Mouse (Mus musculus) adrenal gland, postnatal 10 days (tissue): ENCODE data around the gene Tpk1. TPM values are rescaled to one million over a fixed set of nuclear protein-coding genes. Genes with fewer than 3 reads are reported as not detected.
A peak's percentile ranks its signal among the peaks of the same experiment; 100 is the strongest.

Source experiments
- DNase-seq: peaks from one replicate; pipeline ENCODE4 v3.0.0; 2021; ENCODE audit warnings: mixed read lengths
- long read RNA-seq, 2 experiments: library from polyadenylated mRNA; stranded (forward); transcript quantifications; one replicate each; pipeline ENCODE4 v2.0.0; 2021
- total RNA-seq, 2 experiments: library from RNA; stranded (reverse); gene quantifications; 2 replicates each; pipeline ENCODE4 v1.2.3; 2021

Gene Tpk1
- total RNA-seq, result 10 to 100 TPM in 1 of 2 experiments, 1 to 10 TPM in 1; 9.5 to 14.4 TPM
- long read RNA-seq, experiment 1, transcript Tpk1-201 (9 exons, 2,671 nt), result major isoform, 8 of 18 reads
- long read RNA-seq, experiment 1, partial matches to known transcripts, result 1 of 18 reads
- long read RNA-seq, experiment 1, other reads (novel, unspliced or antisense), result 7 of 18 reads
- long read RNA-seq, experiment 2, transcript Tpk1-201 (9 exons, 2,671 nt), result major isoform, 10 of 14 reads
- long read RNA-seq, experiment 2, partial matches to known transcripts, result 0 of 14 reads
- long read RNA-seq, experiment 2, other reads (novel, unspliced or antisense), result 1 of 14 reads

DNA sequence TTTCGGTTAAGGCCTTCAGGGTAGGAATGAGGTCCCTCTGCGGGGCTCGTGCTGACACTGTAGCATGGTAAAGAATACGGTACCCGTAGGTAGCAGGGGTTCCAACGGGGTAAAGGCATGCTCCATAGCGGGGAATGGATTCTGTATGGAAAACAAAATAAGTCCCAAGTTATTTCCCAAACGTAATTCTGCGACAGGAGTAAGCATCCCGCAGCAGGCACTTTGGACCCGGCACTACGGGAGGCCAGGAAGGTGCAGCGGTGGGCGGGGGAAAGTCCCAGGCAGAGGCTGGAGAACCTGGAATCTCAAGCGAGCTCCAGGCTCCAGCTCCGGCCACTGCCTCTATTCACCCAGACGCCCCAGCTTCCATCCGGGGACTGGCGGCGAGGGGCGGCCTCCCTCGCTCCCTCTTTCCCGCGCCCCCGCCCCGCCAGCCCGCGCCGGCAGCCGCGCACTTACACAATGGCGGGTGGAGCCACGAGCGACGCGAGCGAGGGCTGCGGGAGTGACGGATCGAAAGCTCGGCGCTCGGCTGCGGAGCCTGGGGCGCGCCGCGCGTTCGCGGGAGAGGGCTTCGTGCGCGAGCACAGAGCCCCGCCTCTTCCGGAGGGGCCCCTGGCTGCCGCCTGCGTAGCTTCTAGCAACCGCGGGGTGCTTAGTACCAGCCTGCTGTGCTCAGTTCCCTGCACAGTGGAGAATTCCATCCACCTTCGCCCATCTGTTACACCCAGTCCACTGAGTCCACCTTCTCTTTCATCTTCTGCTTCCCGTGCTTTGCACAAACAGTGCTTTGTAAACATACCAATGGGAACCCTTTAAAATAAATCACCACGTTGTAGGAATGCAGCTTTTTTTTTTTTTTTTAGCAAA is at the start of gene Tpk1:
TSS of gene Tpk1 (minus strand) at position 602 of the 870 bp plus-strand sequence.
- peak; percentile 97 for DNase-seq

DNA sequence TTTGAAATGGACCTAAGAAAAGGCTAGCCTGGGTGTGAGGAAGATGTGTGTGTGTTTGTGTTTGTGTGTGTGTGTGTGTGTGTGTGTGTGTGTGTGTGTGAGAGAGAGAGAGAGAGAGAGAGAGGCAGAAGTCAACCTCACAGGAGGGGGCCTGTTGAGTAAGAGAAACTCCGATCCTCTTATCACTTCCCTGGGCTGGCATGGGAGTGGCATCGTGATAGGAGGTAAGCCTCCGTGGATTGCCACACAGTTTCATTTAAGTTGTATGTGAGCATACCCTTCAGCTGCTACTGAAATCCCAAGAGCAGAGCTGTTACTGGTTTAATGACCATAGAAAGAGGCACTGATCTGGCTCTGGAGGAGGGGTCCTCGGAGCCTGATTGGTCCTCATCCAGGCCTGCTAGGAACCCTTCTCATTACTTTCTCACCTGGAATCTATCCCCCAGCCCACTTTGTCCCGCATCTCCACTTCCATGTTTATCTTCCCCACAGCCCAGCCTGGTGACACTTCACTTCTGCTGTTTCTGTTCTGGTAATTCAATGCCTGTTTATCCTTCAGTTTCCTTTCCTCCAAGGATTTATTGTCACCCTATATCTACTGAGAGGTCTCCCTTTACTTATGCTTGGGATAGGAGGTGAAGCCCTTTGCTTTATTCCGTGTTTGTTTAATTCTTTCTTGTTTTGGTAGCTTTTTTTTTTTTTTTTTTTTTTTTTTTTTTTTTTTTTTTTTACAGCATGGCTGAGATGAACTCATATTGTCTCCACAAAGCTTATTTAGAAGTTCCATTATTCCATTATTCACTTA is 36.9 kb upstream of the Tpk1 start:
- DNase-seq, result no peak

DNA sequence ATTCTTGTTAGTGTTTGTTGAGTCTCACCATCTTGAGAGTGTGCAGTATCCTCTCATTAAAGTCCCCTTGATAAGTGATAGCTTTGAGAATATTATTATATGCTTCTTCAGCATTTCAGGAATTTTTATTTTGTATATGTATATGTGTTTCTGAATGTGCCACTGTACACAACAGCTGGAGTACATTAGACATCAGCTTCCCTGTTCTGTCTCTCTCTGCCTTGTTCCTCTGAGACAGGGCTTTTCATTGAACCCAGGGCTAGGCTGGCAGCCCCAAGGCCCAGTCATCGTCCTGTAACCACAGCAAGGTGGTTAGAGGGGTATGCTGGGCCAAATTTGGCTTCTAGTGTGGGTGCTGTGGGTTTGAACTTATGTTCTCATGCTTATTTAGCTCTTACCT is 25.8 kb upstream of the Tpk1 start:
- no peak for DNase-seq

DNA sequence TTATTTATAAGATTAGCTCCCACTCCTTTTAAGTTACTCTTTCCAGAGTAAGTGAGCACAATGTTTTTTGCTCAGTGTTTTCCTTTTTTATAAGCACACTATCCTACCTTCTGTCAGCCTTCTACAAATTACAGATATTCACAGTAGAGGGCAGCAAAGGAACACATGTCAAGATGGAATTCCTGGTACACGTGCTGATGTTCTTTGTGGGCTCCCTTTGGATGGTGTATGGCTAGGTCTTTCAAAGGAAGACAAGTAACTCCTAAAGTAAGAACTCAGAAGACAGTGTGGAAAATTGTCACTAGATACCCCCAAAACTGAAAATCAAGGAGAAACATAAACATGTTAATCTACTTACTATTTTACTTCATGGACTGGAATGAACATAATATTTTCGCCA is 19.9 kb upstream of the Tpk1 start:
- peak; percentile 11 for DNase-seq

DNA sequence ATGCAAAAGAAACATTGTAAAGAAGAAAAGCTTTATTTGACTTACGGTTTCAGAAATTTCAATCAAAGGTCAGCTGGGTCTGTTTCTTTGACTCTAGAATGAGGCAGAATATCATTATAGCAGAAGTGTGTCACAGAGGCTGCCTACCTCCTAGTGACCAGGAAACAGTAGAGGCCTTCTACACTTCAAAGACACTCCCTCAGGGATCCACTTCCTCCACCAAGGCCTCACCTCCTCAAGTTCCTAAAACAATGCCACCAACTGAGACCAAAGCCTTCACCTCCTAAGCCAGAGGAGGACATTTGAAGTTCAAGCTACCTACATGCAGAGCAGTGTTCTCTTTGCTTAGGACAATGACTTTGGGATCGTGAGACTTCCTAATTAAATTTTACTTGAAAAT is 16.5 kb upstream of the Tpk1 start:
- DNase-seq, result no peak

DNA sequence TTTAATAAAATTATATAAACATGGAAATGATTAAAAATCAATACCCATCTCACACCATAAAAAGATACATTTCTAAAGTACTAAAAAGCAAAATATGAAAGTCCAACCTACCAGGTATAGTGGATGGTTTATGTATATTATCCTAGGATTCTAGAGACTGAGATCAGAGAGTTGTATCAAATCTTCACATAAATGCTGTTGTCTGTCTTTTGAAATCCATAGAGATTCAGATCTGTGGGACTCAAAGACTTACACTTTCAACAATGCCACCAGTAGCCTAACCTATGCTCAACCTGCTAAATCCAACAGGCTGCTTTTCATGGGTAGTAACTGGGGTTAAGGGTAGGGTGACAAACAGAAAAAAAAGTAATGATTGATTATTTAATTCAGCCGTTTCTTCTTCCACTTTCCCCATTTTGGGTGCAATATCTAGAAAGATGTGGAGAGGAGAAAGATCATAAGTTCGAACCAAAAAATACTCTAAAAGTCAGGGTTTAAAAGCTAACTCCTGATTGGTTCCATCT is 12.7 kb upstream of the Tpk1 start:
- DNase-seq, result no peak

DNA sequence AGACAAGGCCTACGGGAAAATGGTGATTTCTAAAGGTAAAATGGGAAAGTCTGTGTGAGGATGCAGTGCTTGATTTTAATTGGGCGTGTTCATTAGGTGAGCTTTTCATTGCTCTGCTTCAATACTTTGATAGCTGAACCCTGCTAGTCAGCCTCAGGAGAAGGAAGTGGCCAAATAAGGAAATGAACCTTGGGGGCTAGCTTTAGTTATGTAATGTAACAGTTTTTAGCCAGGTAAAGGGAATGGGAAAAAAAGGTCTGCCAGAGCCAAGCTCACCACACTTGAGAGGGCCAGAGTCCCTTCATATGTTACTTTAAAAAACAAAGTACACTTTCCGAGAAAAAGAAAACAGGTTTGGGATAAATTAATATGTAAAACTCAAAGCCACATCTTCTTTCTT is 11.5 kb upstream of the Tpk1 start:
- DNase-seq, result no peak

DNA sequence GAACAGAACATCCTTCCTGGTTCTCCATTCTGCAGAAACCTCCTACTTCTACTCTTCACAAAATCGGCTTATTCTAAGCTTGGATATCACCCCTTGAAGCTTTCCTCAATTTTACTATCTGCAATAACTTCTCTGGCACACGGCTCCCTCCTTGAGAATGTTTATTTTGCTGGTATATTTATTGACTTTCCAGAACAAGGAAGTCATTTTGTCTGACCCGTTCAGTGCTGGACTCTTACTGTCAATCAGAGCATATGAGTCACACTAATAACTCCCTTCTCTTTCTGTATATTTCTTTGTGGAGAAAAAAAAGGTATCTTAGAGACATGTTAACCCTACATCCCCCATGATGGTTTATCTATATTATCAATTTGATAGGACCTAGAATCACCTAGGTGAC is 10.1 kb upstream of the Tpk1 start:
- DNase-seq, result no peak

DNA sequence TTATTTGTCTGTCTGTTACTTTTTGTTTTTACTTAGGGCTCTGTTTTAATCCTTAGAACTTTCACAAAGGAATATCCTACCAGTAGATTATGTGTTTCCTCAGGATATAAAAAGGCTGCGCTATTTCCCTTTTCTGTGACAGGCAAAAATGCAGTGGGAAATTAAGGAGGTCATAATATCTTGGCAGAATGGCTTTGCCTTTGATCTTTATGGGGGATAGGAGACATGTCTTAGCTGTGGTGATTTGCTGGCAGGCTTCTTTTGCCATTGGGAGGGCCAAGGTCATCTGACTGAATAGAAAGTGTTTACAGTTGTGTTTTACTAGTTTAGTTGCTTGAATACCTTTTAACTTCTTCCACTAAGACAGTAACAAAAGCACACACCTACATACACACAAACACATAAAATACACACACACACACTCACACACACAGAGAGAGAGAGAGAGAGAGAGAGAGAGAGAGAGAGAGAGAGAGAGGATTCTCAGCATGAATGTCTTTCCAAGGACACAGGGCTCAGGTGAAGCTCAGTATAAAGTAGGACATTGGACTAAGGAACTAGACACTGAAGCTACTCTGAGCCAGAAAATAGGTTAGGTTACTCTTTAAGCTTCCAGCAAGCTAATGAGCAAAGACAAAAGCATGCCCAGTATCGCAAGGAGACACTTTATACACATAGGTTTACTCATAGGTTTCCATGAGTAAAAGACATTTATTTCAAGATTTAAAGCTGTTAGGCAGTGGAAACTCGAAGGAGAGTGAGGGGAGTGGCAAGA is 9.1 kb upstream of the Tpk1 start:
- DNase-seq, result peak; percentile 41

DNA sequence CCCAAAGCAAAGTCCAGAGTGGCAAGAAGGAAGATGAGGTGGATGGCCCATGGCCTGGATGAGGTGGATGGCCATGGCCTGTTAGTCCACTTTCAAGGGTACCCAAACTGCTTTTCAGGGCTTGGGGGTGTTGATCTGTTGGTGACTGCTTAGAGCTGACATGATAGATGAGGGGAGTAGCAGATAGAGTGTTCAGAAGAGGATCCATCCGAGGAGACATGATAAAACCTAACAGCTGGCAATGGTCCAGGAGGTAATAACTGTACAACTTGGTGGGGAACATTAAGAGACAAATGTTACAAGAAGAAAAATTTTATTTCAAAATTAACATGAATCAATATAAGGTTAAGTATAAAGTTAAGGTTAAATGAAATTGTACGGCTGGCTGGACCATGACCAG is 4.9 kb upstream of the Tpk1 start:
- no peak for DNase-seq

DNA sequence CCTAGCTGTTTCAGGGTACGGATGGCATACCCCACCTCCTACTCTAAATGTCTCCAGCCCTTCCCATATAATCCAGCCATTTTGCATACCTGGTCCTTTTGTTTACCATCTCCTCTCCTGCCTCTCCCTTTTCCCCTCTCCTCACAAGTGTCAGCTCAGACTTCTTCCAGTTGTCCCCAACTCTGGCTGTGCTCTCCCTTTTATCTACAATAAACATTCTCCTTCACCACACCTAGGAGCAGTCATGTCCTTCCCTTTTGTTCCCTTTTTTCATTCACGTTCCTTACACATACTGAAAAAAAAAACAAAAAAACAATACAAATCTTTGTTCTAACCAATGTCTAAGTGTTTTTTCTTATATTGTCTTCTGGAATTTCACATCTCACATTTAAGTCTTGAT is 1.6 kb upstream of the Tpk1 start:
- DNase-seq, result no peak

DNA sequence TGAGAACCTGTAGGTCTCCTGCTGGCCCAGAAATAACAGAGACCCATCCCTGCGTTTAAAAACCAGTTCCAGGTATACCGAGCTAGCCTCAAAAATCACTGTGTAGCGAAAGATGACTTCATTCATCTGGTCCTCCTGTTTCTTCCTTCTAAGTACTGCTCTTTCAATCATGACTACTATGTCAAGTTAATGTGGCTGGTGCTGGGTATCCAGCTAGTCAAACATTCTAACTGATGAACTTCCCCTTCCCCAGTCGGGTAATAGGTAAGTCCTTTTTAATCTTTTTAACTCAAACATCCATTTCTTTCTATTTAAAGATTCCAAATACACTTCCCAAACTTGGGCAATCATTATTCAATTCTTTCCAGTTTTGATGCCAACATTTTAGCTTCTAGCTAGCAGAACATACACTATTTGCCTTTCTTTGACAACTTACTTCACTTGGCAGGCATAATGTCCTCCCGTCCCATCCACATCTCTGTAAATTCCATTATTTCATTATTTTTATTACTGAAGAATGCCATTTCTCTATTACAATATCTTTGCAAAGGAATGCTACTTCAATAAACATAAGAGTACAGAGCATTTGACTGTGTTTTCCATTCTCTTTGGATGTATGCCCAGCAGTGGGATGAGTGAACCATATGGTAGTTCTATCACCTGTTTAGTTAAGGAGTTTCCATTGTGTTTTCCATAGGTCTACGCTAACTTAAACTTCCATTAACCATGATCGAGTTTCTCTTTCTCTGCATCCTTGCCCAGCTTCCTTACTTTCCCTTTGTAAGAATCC is 728 bp upstream of the Tpk1 start:
- no peak for DNase-seq

DNA sequence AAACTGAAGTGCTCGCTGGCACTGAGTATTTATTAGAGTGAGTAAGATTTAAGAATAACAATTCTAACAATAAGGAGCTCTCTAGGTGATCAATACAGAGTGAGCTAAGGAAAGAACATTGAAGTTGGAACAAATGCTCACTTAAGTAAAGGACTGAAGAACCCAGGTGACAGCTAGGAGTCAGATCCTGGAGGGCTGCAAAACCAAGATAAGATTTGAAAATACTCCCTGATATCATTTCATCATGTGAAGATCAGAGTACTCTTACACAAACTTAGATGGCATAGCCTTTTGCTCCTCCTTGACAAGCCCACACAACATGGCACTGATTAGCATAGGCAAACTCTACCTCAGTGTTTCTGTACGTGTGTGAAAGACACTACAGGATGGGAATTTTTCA is 4.3 kb downstream of the Tpk1 start:
- DNase-seq, result no peak

DNA sequence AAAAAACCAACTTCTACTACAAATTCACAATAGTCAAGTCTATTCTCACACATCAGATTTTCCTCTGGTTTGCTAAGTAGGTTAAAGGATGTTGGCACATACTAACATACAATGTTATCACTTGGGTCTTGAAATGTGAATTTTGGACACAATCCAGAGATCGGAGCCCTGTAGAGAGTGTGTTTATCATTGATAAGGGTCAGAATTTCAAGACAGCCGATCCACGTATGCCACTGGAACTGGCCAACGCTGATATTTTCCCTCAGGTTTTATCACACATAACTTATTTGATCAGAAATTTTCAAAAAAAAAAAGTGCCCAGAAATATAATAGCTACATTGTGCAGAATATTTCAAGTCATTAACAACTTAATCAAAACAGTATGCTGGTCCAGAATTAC is 7.8 kb downstream of the Tpk1 start:
- DNase-seq, result no peak

DNA sequence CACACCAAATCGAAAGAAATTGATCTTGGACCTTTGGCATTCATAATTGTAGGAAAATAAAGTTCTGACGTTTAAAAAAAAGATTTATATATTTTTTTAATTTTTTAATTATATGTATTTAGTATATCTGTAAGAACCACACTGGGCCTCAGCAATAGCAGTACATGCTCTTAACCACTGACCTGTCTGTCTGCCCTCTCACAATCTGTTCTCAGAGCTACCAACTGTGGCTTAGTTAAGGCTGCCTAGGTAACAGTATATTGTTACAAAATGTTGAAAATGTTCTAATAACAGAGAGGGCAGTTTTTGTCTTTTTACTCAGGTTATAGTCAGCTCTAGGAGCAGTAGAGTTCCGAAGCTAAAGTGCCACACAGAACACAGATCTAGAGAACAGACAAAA is 8.2 kb downstream of the Tpk1 start:
- no peak for DNase-seq

DNA sequence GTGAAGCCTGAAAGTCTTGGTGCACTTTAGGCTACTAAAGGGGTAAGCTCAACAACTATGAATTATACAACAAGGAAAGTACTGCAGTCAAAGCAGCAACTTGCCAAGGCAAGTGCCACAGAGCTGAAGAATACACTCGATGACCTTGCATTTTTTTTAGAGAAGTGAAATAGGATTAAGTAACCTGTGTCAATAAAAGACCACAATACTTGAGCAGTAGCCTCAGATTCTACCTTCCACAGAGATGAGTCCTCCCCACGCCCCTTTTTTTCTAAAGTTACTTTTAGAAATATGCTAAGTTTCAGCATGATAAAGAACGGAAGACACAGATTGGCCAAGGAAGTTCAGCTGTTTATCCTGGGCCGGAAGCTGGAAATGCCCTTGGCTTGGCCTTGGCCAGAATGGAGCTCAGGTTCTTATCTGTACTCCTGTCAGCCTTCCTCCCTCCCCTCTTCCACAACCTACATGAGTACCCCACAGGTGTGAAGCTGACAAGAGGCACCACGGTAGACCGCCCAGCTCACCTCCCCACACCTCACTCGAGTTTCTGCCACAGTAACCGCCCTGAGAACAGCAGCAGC is 11.1 kb downstream of the Tpk1 start:
- no peak for DNase-seq

DNA sequence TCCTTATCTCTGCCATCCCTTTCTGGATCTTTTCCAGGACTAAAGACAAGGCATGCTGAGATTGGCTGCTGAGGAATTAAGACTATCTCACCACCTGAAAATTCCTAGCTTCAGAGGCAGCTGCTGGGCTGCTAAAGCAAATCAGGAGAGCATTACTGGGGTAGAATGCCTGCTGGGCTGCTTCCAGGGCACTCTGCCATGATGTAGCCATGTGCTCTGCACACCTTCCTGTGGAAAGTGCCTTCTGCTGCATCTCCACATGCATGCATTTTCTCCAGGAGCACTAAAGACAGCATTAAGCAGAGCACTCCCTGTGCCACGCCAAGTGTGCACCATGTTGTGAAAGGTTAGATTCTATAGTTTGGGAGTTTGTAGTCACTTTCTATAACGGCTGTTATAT is 16.6 kb downstream of the Tpk1 start:
- DNase-seq, result no peak

DNA sequence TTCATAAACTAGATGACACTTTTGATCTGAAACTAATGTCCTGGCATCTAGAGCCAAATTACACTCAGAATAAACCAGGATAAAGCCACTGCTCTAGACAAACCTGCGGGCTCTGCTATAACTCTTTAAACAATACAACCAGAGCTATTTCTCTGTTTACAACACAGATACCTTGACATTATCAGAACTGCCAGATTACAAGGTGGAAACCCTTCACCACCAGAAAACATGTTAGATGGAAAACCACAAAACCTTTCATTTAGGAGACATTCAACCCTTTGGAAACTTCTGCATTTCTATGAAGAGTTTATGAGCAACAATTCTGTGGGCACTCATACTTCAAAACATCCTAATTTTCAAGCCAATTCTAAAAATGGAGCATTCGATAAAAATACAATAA is 20.4 kb downstream of the Tpk1 start:
- no peak for DNase-seq

DNA sequence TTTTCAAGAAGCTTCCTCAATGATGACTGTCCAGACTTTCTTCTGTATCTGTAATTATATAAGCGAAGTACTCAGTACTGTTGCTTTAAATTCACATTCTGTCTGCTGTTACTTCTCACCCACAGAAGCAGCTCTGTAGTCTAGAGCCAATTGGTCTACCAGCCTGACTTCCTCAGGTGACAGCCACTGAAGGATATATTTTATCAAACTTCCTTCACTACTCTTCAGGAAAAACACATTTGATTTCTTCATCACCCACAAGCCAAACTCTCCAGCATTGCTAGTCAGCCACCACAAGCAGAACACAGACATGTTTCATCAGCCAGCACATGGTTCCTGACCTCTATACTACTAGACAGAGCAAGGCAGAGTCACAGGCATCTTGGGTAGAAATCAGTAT is 21.0 kb downstream of the Tpk1 start:
- DNase-seq, result no peak

DNA sequence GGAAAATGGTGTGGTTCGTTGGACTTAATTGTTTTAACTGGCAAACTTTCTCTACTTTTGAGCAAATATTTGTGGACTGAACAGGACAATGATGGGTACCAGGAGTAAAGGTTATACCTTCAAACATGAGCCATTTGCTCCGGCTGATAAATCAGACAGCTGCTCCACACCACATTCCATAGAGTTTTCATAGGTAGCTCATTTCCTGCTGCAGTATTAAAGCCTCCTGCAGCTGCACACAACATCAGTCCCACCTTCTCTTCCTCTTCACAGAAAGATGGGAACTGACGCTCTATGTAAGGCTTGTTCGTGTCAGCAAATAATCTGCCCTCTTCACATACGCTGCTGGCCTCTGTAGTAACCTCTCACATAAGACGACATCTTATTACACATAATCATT is 22.4 kb downstream of the Tpk1 start:
- DNase-seq, result no peak

DNA sequence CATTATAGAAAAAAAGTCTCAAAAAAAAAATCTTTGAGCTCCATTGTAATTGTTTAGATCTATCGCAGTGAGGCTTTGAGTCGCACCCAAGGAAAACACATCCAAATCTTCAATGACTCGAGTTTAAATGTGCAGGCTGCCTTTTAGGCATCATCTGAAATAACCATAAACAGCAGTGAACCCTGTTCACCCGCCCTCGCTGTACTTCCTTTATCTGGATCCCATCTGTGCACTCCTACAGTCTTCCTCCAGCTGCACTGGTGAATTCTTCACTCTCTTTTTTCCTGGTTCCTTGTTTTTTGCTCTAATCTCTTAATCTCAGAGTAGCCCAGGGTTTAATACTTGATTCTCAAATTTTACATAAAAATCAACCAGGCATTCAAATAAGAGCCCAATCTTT is 23.7 kb downstream of the Tpk1 start:
- DNase-seq, result no peak
